Mouse (Mus musculus): Measurements from ENCODE around the gene Dmrt2. TPM values are rescaled to one million over a fixed set of nuclear protein-coding genes. Genes with fewer than 3 reads are reported as not detected.

The Dmrt2 gene
- polyA plus RNA-seq, 1 experiment = 3.1 TPM

DNA sequence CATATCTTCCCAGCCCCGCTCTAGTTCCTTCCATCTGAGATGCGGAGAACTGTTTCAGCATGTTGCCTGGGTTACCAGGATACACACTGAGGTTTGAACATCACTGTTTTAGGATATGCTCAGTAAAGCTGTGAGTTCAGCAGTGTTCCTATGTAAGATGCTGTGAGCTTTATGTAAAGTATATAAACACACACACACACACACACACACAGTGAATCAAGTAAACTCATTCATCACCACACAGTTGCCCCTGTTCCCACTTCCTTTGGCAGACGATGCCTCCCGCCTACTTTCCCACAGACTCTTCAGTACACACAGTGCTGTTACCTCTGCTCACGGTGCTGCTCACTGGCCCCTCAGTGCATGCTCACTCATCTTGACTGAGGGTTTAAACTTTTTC lies 19.7 kb upstream of the Dmrt2 start:
- H3K4me3 ChIP-seq (ENCODE audit: insufficient read depth, low read length) = no peak overlapping the region
- no peak overlapping the region for H3K27ac ChIP-seq (ENCODE audit: insufficient read depth, low read length)
- TF ChIP-seq CTCF (IDR thresholded peaks at IDR 0.05; ENCODE audit: borderline replicate concordance, insufficient read depth, low read length) = no peak
- no peak for TF ChIP-seq POLR2A (IDR thresholded peaks at IDR 0.05; ENCODE audit: low read depth, low read length)
- 0 out of 2 replicates have a peak, but pooled peaks cover 2% of the 10 kb centered on the region for H3K4me1 ChIP-seq (ENCODE audit: control insufficient read depth, insufficient read depth, low read length)

DNA sequence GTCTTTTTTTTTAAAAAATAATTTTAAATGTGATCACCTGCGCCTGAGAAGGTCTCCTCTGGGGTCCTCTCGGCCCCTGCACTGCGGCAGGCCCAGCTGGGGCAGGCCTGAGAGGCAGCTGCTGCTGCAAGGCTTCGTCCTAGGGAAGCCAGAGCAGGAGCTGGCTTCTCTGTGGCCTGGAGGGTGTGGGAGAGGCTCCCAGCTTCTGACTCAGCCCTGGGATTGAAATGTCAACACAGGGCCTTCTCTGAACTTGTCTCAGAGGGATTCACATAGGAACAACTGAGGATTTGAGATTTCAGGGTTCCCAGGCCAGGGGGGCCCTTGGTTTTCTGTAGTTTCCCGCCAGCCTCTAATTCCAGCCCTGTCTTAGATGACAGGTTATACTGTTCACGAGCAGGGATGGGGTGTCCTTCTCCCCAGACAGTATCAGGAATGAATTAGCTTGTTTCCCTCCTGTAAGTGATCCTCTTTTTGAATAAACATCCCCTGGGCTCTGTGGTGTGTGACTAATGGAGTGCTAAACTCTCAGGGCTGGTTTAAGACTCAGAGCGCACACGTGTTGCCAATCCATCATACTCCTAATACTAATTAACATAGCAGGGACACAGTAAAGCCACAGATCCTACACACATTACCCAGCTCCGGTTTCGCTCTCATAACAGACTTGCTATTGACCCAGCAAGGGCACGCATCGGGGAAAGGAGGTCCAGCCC lies 18.0 kb upstream of the Dmrt2 start:
- Histone ChIP-seq H3K4me3 (ENCODE audit: insufficient read depth, low read length) (no peak overlapping the region), H3K4me1 (ENCODE audit: control insufficient read depth, insufficient read depth, low read length) (0 out of 2 replicates have a peak, but pooled peaks cover 2% of the 10 kb centered on the region), H3K27ac (ENCODE audit: insufficient read depth, low read length) (no peak overlapping the region)
- TF ChIP-seq CTCF (IDR thresholded peaks at IDR 0.05; ENCODE audit: borderline replicate concordance, insufficient read depth, low read length) (no peak), POLR2A (IDR thresholded peaks at IDR 0.05; ENCODE audit: low read depth, low read length) (no peak)

GRCm38 (mm10) chr19:25665486-25666339 lies 6.5 kb upstream of the Dmrt2 start:
- no peaks in the 10 kb centered on the region for H3K4me1 ChIP-seq (ENCODE audit: control insufficient read depth, insufficient read depth, low read length)
- no peak overlapping the region for H3K27ac ChIP-seq (ENCODE audit: insufficient read depth, low read length)
- H3K4me3 ChIP-seq (ENCODE audit: insufficient read depth, low read length) = no peak overlapping the region
- TF ChIP-seq CTCF (IDR thresholded peaks at IDR 0.05; ENCODE audit: borderline replicate concordance, insufficient read depth, low read length) (0 out of 2 replicates have a peak, but pooled peaks have one; percentile 1), POLR2A (IDR thresholded peaks at IDR 0.05; ENCODE audit: low read depth, low read length) (no peak)

DNA sequence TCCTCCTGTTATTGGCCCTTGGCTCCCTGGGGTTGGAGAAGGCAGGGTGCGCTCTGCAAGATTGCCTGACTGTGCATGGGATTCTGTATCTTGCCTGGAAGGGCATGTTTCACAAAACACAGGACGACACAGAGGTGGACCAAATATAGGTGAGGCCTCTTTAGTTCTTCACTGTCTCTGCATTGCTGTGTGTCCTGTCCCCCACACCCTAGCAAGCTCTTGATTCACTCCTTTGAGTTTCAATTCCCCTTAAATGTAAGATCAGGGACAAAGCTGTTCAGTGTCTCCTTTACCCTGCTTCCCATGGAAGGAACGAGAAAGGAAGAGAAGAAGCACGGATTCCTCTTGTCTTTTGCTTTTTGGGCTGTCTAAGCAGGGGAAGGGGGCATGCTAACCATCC lies 4.4 kb upstream of the Dmrt2 start:
- TF ChIP-seq POLR2A (IDR thresholded peaks at IDR 0.05; ENCODE audit: low read depth, low read length) (no peak), CTCF (IDR thresholded peaks at IDR 0.05; ENCODE audit: borderline replicate concordance, insufficient read depth, low read length) (no peak)
- H3K27ac ChIP-seq (ENCODE audit: insufficient read depth, low read length) = no peak overlapping the region
- no peak overlapping the region for H3K4me3 ChIP-seq (ENCODE audit: insufficient read depth, low read length)
- H3K4me1 ChIP-seq (ENCODE audit: control insufficient read depth, insufficient read depth, low read length) = no peaks in the 10 kb centered on the region

GRCm38 (mm10) chr19:25669593-25670248 lies 2.5 kb upstream of the Dmrt2 start:
- TF ChIP-seq CTCF (IDR thresholded peaks at IDR 0.05; ENCODE audit: borderline replicate concordance, insufficient read depth, low read length) = no peak
- TF ChIP-seq POLR2A (IDR thresholded peaks at IDR 0.05; ENCODE audit: low read depth, low read length) = no peak
- no peak overlapping the region for H3K4me3 ChIP-seq (ENCODE audit: insufficient read depth, low read length)
- H3K27ac ChIP-seq (ENCODE audit: insufficient read depth, low read length) = no peak overlapping the region
- H3K4me1 ChIP-seq (ENCODE audit: control insufficient read depth, insufficient read depth, low read length) = no peaks in the 10 kb centered on the region

- no peak overlapping the region for H3K4me3 ChIP-seq (ENCODE audit: insufficient read depth, low read length)
- H3K4me1 ChIP-seq (ENCODE audit: control insufficient read depth, insufficient read depth, low read length) = no peaks in the 10 kb centered on the region
- TF ChIP-seq POLR2A (IDR thresholded peaks at IDR 0.05; ENCODE audit: low read depth, low read length) = no peak
- TF ChIP-seq CTCF (IDR thresholded peaks at IDR 0.05; ENCODE audit: borderline replicate concordance, insufficient read depth, low read length) = no peak
- H3K27ac ChIP-seq (ENCODE audit: insufficient read depth, low read length) = no peak overlapping the region
Observed at GRCm38 (mm10) chr19:25670571-25671285, 1.5 kb upstream of the Dmrt2 start.

GRCm38 (mm10) chr19:25671681-25672080 lies 530 bp upstream of the Dmrt2 start:
- no peak overlapping the region for H3K27ac ChIP-seq (ENCODE audit: insufficient read depth, low read length)
- H3K4me3 ChIP-seq (ENCODE audit: insufficient read depth, low read length) = peak overlapping the region; percentile 27
- no peaks in the 10 kb centered on the region for H3K4me1 ChIP-seq (ENCODE audit: control insufficient read depth, insufficient read depth, low read length)
- TF ChIP-seq POLR2A (IDR thresholded peaks at IDR 0.05; ENCODE audit: low read depth, low read length) (no peak), CTCF (IDR thresholded peaks at IDR 0.05; ENCODE audit: borderline replicate concordance, insufficient read depth, low read length) (no peak)

DNA sequence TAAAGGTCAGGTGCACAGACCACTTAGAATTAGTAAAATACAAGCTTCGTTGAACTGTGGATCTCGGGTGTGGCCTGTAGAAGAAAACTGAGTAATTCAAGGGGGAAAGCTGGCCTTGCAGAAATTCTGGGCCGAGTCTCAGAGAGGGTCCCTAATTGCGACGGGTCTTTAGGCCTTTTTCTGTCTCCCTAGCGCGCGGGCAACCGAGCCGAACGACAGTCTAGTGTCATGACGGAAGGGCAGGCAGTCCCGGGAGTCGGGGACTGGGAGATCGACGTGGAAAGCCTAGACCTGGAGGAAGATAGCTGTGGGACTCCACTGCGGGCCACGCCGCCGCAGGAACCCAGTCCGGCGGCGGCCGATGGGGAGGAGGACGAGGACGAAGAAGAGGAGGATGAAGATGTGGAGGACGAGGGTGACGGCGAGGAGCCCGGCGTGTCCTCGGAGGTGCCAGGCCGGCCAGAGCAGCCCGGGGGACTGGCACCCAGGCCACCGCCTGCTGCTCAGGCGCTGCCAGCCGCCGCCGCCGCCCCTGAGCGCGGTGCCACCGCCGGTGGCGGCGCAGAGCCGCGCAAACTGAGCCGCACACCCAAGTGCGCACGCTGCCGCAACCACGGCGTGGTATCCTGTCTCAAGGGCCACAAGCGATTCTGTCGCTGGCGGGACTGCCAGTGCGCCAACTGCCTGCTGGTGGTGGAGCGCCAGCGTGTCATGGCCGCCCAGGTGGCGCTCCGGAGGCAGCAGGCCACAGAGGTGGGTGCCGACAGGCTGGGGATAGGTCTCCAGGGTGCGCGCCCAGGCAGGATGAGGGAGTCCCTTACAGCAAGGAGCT lies 1.2 kb downstream of the Dmrt2 start:
- H3K4me1 ChIP-seq (ENCODE audit: control insufficient read depth, insufficient read depth, low read length) = no peaks in the 10 kb centered on the region
- peak overlapping the region; percentile 16 for H3K4me3 ChIP-seq (ENCODE audit: insufficient read depth, low read length)
- TF ChIP-seq POLR2A (IDR thresholded peaks at IDR 0.05; ENCODE audit: low read depth, low read length) (no peak), CTCF (IDR thresholded peaks at IDR 0.05; ENCODE audit: borderline replicate concordance, insufficient read depth, low read length) (no peak)
- no peak overlapping the region for H3K27ac ChIP-seq (ENCODE audit: insufficient read depth, low read length)

All from embryonic fibroblast, embryonic 13.5 days (primary cell).